Mouse (Mus musculus) heart, embryonic 11.5 days (tissue): Measurements from ENCODE around the gene Tln1. TPM values are rescaled to one million over a fixed set of nuclear protein-coding genes. Genes with fewer than 3 reads are reported as not detected.

ENCODE experiments used
- ATAC-seq: fragments of 200-750 bp; cut with Nextera tagmentation; replicated peaks from 2 replicates; pipeline ENCODE4 v1.8.0; 2017; ENCODE audit warnings: moderate library complexity; ENCODE audit not compliant: insufficient number of reproducible peaks, low FRiP score, low TSS enrichment
- H3K27ac ChIP-seq: fragments of 300-500 bp; sonication (generic); 2 replicates; pipeline ENCODE4 v1.5.1; 2014; ENCODE audit warnings: mild to moderate bottlenecking, low read depth, low read length
- H3K27me3 ChIP-seq: fragments of 300-500 bp; sonication (generic); 2 replicates; pipeline ENCODE4 v1.6.1; 2014; ENCODE audit warnings: mild to moderate bottlenecking, low read length, mixed read lengths; ENCODE audit not compliant: control insufficient read depth, insufficient read depth
- H3K36me3 ChIP-seq: fragments of 300-500 bp; sonication (generic); 2 replicates; pipeline ENCODE4 v1.6.1; 2014; ENCODE audit warnings: mild to moderate bottlenecking, low read length, moderate library complexity, mixed read lengths; ENCODE audit not compliant: control insufficient read depth, insufficient read depth
- H3K4me1 ChIP-seq: fragments of 300-500 bp; sonication (generic); 2 replicates; pipeline ENCODE4 v1.6.1; 2014; ENCODE audit warnings: low read length; ENCODE audit not compliant: control insufficient read depth, insufficient read depth
- H3K4me2 ChIP-seq: fragments of 300-500 bp; sonication (generic); 2 replicates; pipeline ENCODE4 v1.6.1; 2014; ENCODE audit warnings: mild to moderate bottlenecking, moderate library complexity
- H3K4me3 ChIP-seq: fragments of 300-500 bp; sonication (generic); 2 replicates; pipeline ENCODE4 v1.5.1; 2014; ENCODE audit warnings: low read depth, low read length
- H3K9ac ChIP-seq: fragments of 300-500 bp; sonication (generic); 2 replicates; pipeline ENCODE4 v1.6.1; 2014; ENCODE audit warnings: mild to moderate bottlenecking, low read depth, low read length, moderate library complexity
- H3K9me3 ChIP-seq: fragments of 300-500 bp; sonication (generic); replicated peaks from 2 replicates; pipeline ENCODE4 v1.6.1; 2016; ENCODE audit warnings: low read length; ENCODE audit not compliant: control insufficient read depth
- WGBS: fragments of 180-500 bp; shearing (Covaris S2); extraction: QIAGEN DNeasy Blood & Tissue Kit; methylation state at CpG from one replicate; pipeline ENCODE4 v1.1.7; 2014; ENCODE audit not compliant: insufficient replicate concordance; 5-methylcytosine and 5-hydroxymethylcytosine counted together
- polyA plus RNA-seq: library from polyadenylated mRNA; unstranded; fragments of >200 nt; fragmentation: Nextera tagmentation; extraction: Ambion mirVana; gene quantifications from 2 replicates; pipeline ENCODE4 v1.2.1, GENCODE M21; 2014

Gene Tln1
- polyA plus RNA-seq, 1 experiment from 2014 or later: 86.2 TPM

- H3K9me3 ChIP-seq: no peaks in the 10 kb centered on the region
- no peak overlapping the region for H3K9ac ChIP-seq
- no peak overlapping the region for H3K27ac ChIP-seq
- no peak overlapping the region for H3K4me3 ChIP-seq
- peaks cover 4% of the 10 kb centered on the region; the same call in 1 of the 2 replicates for H3K27me3 ChIP-seq
- peaks cover 16% of the 10 kb centered on the region for H3K4me1 ChIP-seq
- H3K36me3 ChIP-seq: peaks cover 22% of the 10 kb centered on the region
- WGBS: 80% methylated on average over 9 of the region's 9 CpGs
- H3K4me2 ChIP-seq: no peak overlapping the region
- no peak for ATAC-seq
Observed at GRCm38 (mm10) chr4:43528487-43528886, 34.0 kb downstream of the Tln1 start.

GRCm38 (mm10) chr4:43527880-43528279 is 34.6 kb downstream of the Tln1 start:
- Histone ChIP-seq H3K27me3 (peaks cover 4% of the 10 kb centered on the region), H3K4me2 (no peak overlapping the region), H3K9me3 (no peaks in the 10 kb centered on the region), H3K4me1 (peaks cover 16% of the 10 kb centered on the region), H3K27ac (no peak overlapping the region), H3K36me3 (peaks cover 16% of the 10 kb centered on the region), H3K9ac (no peak overlapping the region), H3K4me3 (no peak overlapping the region)
- 66% methylated on average over 5 of the region's 5 CpGs for WGBS
- ATAC-seq: no peak

- 14% methylated on average over 6 of the region's 6 CpGs for WGBS
- peak overlapping the region; percentile 16; the same call in 1 of the 2 replicates for H3K4me3 ChIP-seq
- peak overlapping the region; percentile 70 for H3K4me2 ChIP-seq
- 0 out of 2 replicates have a peak overlapping the region, but pooled peaks have one; percentile 34 for H3K9ac ChIP-seq
- peaks cover 4% of the 10 kb centered on the region for H3K27me3 ChIP-seq
- peaks cover 52% of the 10 kb centered on the region for H3K4me1 ChIP-seq
- ATAC-seq: no peak
- peaks cover 4% of the 10 kb centered on the region; the same call in 1 of the 2 replicates for H3K36me3 ChIP-seq
- 0 out of 2 replicates have a peak overlapping the region, but pooled peaks have one; percentile 29 for H3K27ac ChIP-seq
- H3K9me3 ChIP-seq: no peaks in the 10 kb centered on the region
Observed at GRCm38 (mm10) chr4:43519956-43520355, 42.5 kb downstream of the Tln1 start.

GRCm38 (mm10) chr4:43519551-43519950 is 42.9 kb downstream of the Tln1 start:
- Histone ChIP-seq H3K4me3 (peak overlapping the region; percentile 16; the same call in 1 of the 2 replicates), H3K27ac (no peak overlapping the region), H3K4me2 (peak overlapping the region; percentile 70), H3K27me3 (peaks cover 4% of the 10 kb centered on the region), H3K9me3 (no peaks in the 10 kb centered on the region), H3K4me1 (peaks cover 54% of the 10 kb centered on the region), H3K36me3 (peaks cover 4% of the 10 kb centered on the region; the same call in 1 of the 2 replicates), H3K9ac (0 out of 2 replicates have a peak overlapping the region, but pooled peaks have one; percentile 34)
- 16% methylated on average over 10 of the region's 10 CpGs for WGBS
- no peak for ATAC-seq

GRCm38 (mm10) chr4:43515764-43516708 is 46.5 kb downstream of the Tln1 start:
- no peak for ATAC-seq
- peaks cover 4% of the 10 kb centered on the region; the same call in 1 of the 2 replicates for H3K36me3 ChIP-seq
- no peak overlapping the region for H3K4me2 ChIP-seq
- H3K27ac ChIP-seq: no peak overlapping the region
- 62% methylated on average over 11 of the region's 11 CpGs for WGBS
- H3K4me1 ChIP-seq: peaks cover 44% of the 10 kb centered on the region
- H3K27me3 ChIP-seq: no peaks in the 10 kb centered on the region
- no peak overlapping the region for H3K9ac ChIP-seq
- no peaks in the 10 kb centered on the region for H3K9me3 ChIP-seq
- no peak overlapping the region for H3K4me3 ChIP-seq

GRCm38 (mm10) chr4:43513791-43514190 is 48.7 kb downstream of the Tln1 start:
- Histone ChIP-seq H3K27me3 (no peaks in the 10 kb centered on the region), H3K9ac (no peak overlapping the region), H3K27ac (no peak overlapping the region), H3K36me3 (no peaks in the 10 kb centered on the region; the same call in 1 of the 2 replicates), H3K9me3 (no peaks in the 10 kb centered on the region), H3K4me3 (no peak overlapping the region), H3K4me1 (peaks cover 26% of the 10 kb centered on the region), H3K4me2 (no peak overlapping the region)
- ATAC-seq: no peak
- 65% methylated on average over 4 of the region's 4 CpGs for WGBS

GRCm38 (mm10) chr4:43513300-43513699 is 49.2 kb downstream of the Tln1 start:
- no peak overlapping the region for H3K9ac ChIP-seq
- H3K4me3 ChIP-seq: no peak overlapping the region
- no peaks in the 10 kb centered on the region; the same call in 1 of the 2 replicates for H3K36me3 ChIP-seq
- H3K4me2 ChIP-seq: no peak overlapping the region
- no peaks in the 10 kb centered on the region for H3K27me3 ChIP-seq
- peaks cover 23% of the 10 kb centered on the region for H3K4me1 ChIP-seq
- no peak for ATAC-seq
- 78% methylated on average over 4 of the region's 4 CpGs for WGBS
- H3K9me3 ChIP-seq: no peaks in the 10 kb centered on the region
- H3K27ac ChIP-seq: no peak overlapping the region

GRCm38 (mm10) chr4:43512653-43513052 is 49.8 kb downstream of the Tln1 start:
- Histone ChIP-seq H3K4me1 (peaks cover 27% of the 10 kb centered on the region), H3K9ac (no peak overlapping the region)
- 55% methylated on average over 7 of the region's 7 CpGs for WGBS

More at GRCm38 (mm10) chr4:43512653-43513052, 49.8 kb downstream of the Tln1 start:
- Histone ChIP-seq H3K4me2 (no peak overlapping the region), H3K4me3 (no peak overlapping the region), H3K27me3 (no peaks in the 10 kb centered on the region), H3K36me3 (no peaks in the 10 kb centered on the region; the same call in 1 of the 2 replicates), H3K27ac (no peak overlapping the region), H3K9me3 (no peaks in the 10 kb centered on the region)
- ATAC-seq: no peak
